Mouse (Mus musculus): ENCODE measurements around the gene Atg101.

Gene Atg101

GRCm38 (mm10) chr15:101283183-101283910, 725 bp upstream of the Atg101 start:
- intact Hi-C loops (cut with DNase I): loop anchor here (1.0 to 5.0 kb wide), 2 partner anchors 43 to 61 kb away; partner anchors contain the start of gene Grasp

DNA sequence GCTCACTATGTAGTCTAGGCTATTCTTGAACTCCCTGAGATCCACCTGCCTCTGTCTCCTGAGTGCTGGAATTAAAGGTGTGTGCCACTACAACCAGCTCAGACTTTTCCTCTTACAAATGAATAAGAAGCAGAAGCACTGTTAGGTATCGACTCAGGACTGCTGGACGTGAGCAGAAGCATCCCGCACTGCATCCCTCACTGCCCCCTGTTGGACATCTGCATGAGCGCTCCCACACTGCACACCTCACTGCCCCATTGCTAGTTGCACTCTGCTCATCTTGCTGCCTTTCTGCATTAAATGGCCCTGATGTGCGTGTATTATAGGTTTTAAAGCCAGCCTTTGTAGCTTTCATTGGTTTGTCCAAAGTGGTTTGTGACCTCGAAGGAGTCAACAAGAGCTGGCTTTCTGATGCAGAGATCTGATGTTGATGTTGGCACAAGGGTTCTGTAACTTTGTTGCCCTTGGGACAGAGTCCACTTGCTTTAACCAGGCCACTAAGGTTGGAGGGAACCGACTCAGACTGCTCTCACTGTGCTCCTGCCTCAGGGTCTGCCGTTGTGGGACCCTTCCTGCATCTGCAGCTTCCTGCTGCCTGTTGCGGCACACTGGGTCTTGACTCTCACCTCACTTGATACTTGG, 2.2 kb downstream of the Atg101 start:
- intact Hi-C loops (cut with DNase I): no loop called here

GRCm38 (mm10) chr15:101287361-101287760, 3.3 kb downstream of the Atg101 start:
- intact Hi-C loops (cut with DNase I): no loop called here

DNA sequence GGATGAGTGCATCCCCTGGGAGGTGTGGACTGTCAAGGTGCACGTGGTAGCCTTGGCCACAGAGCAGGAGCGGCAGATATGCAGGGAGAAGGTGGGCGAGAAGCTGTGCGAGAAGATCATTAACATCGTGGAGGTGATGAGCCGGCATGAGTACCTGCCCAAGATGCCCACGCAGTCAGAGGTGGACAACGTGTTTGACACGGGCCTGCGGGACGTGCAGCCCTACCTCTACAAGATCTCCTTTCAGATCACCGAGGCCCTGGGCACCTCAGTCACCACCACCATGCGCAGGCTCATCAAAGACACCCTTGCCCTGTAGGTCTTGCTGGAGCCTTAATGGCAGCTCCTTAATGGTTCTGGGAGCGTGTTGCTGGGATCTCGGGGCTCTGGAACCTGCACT, 6.3 kb downstream of the Atg101 start:
- intact Hi-C loops (cut with DNase I): no loop called here

GRCm38 (mm10) chr15:101292012-101292411, 7.9 kb downstream of the Atg101 start:
- intact Hi-C loops (cut with DNase I): no loop called here

DNA sequence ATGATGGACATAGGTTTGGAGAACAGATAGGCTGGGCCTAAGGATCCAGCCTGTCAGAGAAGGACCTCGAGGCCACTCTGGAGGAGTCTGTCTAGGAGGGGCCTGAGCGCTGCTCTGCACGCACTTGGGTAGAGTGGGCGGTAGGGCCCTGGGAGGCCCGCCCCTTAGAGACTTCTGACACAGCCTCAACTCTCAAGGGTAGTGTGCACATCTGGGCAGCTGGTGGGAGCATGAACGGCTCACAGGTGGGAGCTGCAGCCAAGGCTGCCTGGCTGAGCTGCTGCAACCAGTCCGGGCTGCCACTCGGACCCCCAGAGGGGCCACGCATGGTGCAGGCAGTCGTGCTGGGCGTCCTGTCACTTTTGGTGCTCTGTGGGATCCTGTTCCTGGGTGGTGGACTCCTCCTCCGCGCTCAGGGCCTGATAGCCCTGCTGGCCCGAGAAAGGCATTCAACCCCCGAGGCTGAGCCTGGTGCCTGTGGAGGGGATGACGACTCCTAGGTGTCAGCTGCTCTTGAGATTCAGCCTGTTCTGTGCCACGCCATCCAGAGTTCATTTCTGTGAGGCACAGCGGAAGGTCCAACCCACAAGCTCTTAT, 9.1 kb downstream of the Atg101 start, which contains the start of gene 6030408B16Rik:
Gene 6030408B16Rik, plus strand, starts transcription at position 188 of the 597 bp plus-strand sequence.
- intact Hi-C loops (cut with DNase I): no loop called here

GRCm38 (mm10) chr15:101294028-101294894, 10.2 kb downstream of the Atg101 start:
- intact Hi-C loops (cut with DNase I): no loop called here

DNA sequence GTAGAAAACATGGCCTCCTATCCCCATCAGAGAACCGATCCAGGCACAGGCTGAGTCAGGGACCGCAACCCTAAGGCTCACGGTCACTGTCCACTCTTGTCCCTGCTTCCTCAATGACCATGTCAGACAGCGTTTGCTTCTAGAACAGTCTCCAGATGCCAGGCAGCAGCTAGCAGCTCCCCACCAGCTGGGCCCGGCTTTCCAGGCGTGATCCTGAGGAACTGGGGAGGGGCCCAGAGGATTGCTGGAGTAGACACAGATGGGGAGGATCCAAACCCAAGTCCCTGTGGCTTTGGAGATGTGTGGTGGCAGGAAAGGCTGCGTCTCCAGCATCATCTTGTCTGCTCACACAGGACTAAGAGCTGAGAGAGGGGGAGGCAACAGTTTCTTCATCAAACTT, 11.0 kb downstream of the Atg101 start:
- intact Hi-C loops (cut with DNase I): no loop called here

DNA sequence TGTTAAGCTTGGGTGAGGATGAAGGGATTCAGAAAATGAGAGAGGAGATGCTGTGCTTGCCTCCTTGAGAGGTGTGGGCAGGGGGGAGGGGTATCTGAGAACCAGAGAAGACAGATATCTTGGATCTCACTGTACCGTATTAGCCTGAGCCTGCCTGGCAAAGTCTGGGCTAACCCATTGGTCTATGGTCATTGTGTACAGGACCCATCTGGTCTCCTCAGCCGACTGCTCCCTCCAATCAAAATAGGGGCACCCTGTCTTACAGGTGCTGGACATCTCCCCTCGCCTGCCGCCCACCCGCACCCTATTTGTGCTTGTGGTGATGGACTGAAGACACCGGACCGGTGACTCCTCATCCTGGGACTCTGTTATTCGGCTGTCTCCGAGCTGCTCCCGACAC, 11.5 kb downstream of the Atg101 start:
- intact Hi-C loops (cut with DNase I): no loop called here

DNA sequence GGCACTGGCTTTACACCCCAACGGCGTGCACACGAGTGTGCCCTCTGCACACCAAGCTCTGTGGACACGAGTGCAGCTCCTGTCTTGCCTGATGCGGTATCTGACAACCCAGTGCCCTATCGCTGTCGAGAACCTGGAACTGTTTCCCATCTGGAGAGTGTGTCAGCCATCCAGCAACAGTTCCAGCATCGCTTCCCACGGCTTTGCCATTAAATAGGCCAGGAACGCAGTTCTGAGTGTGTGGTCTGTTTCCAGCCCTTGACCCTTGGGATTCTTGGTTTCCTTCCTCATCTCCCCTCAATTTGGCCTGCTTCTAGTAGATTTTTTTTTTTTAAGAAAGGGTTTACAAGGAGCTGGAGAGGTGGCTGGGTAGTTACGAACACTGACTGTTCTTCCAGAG, 12.0 kb downstream of the Atg101 start:
- intact Hi-C loops (cut with DNase I): no loop called here

GRCm38 (mm10) chr15:101297988-101298387, 13.9 kb downstream of the Atg101 start:
- intact Hi-C loops (cut with DNase I): no loop called here

DNA sequence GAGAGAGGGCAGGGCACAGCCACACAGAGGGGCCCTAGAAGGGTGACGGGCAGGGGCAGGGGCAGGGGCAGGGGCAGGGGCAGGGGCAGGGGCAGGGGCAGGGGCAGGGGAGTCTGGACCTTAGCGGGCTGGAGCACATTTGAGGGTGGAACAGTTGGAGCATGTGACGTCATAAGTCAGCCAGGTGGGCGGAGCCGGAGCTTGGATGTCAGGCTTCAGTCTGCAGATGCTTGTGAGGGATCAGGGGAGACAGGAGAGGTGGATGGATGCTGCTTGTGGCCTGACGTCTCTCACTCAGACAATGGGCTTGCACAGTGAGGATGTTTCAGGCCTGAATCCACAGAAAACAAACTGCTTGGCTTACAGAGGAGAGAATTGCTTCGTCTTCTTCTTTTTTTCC, 14.5 kb downstream of the Atg101 start:
- intact Hi-C loops (cut with DNase I): no loop called here

DNA sequence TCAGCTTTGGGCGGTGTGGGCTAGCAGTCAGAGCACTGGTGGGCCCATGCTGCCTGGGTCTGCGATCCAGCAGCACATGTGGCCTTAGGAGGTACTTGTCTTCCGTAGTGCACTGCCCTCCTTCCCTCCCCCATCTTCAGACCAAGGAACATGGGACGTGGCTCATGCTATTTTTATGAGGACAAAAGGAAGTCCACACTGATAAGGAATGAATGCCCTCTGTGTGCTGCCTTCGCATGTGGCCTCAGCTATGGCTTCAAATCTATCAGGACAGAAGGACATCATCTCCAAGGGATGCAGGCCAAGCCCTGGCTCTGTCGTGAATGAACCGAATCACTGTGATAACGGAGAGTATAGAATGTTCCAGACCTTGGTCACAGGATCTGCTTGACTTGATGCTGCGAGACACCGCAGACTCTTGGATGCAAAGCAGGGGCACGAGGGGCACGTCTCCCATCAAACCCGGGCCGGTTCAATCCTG, 15.4 kb downstream of the Atg101 start:
- intact Hi-C loops (cut with DNase I): no loop called here

- intact Hi-C loops (cut with DNase I): no loop called here
These were observed 16.1 kb downstream of the Atg101 start for GRCm38 (mm10) chr15:101300128-101300527.

GRCm38 (mm10) chr15:101302201-101302600, 18.1 kb downstream of the Atg101 start:
- intact Hi-C loops (cut with DNase I): no loop called here

GRCm38 (mm10) chr15:101303830-101304229, 19.8 kb downstream of the Atg101 start:
- intact Hi-C loops (cut with DNase I): no loop called here

- intact Hi-C loops (cut with DNase I): no loop called here
These were observed 22.4 kb downstream of the Atg101 start for GRCm38 (mm10) chr15:101306459-101306858.

GRCm38 (mm10) chr15:101308440-101309348, 24.6 kb downstream of the Atg101 start:
- intact Hi-C loops (cut with DNase I): no loop called here

DNA sequence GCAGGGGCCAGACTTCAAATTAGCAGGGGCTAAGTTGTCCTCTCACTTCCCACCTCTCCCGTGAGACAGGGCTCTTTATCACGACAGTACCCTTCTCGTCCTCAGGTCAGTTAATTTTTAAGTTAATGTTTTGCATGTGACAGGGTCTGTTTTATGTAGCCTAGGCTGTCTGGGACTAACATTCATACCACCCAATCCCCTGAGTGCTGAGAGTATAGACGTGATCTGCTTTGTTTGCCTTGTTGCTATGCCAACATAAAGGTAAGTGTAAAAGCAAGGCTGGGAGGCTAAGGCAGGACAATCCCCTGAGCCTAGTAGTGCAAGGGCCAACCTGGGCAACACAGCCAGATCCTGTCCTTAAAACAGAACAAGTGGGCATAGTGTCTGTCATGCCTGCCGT, 25.4 kb downstream of the Atg101 start:
- intact Hi-C loops (cut with DNase I): no loop called here

GRCm38 (mm10) chr15:101311087-101311770, 27.2 kb downstream of the Atg101 start:
- intact Hi-C loops (cut with DNase I): no loop called here

Measured in adrenal gland (tissue).